Comparison of ENCODE assay signal across 10 mouse cellular contexts in genomic region chr11:98766346-98766745, GRCm38 (mm10). TPM values are rescaled to one million over a fixed set of nuclear protein-coding genes. Genes with fewer than 3 reads are reported as not detected.
DNase-seq lines count a peak whose midpoint lies in the region; ATAC-seq and TF ChIP-seq lines count a peak whose summit lies in the region.
"Had no signal": no experiment of that assay in that cellular context is flagged by ENCODE, and none has a peak within 500 bp of the region (broad histone marks: within the 10 kb centered on the region; RNA-seq: fewer than 3 reads in every experiment).

No protein-coding gene starts in this region.

- H3K36me3 ChIP-seq in heart, embryonic 10.5 days: peaks cover 66% of the 10 kb centered on the region
- peaks cover 75% of the 10 kb centered on the region for H3K36me3 ChIP-seq in forebrain, embryonic 10.5 days (replicated peaks)
- peaks cover 68% of the 10 kb centered on the region for H3K36me3 ChIP-seq in heart, embryonic 12.5 days
- peaks cover 57% of the 10 kb centered on the region for H3K36me3 ChIP-seq in liver, embryonic 15.5 days (replicated peaks)
- H3K36me3 ChIP-seq in thymus, adult 2 months (ENCODE audit: control insufficient read depth, insufficient read depth, low read length): no peaks in the 10 kb centered on the region

- peak overlapping the region; percentile 91 for H3K27ac ChIP-seq in heart, embryonic 10.5 days
- H3K27ac ChIP-seq in forebrain, embryonic 10.5 days: peak overlapping the region; percentile 80
- peak overlapping the region; percentile 80 for H3K27ac ChIP-seq in heart, embryonic 12.5 days (ENCODE audit: poor library complexity, severe bottlenecking)
- H3K27ac ChIP-seq in liver, embryonic 15.5 days (replicated peaks): 0 out of 2 replicates have a peak overlapping the region, but pooled peaks have one; percentile 92
- H3K27ac ChIP-seq in thymus, adult 2 months (ENCODE audit: control insufficient read depth, insufficient read depth, low read length): no peak overlapping the region

- no peaks in the 10 kb centered on the region for H3K9me3 ChIP-seq in heart, embryonic 10.5 days
- H3K9me3 ChIP-seq in forebrain, embryonic 10.5 days: no peaks in the 10 kb centered on the region
- no peaks in the 10 kb centered on the region for H3K9me3 ChIP-seq in heart, embryonic 12.5 days (replicated peaks)
- no peaks in the 10 kb centered on the region for H3K9me3 ChIP-seq in liver, embryonic 15.5 days (replicated peaks)
- H3K9me3 ChIP-seq: embryonic facial prominence, embryonic 15.5 days had no signal

- TF ChIP-seq CTCF in thymus, adult 2 months (IDR thresholded peaks at IDR 0.05; ENCODE audit: borderline replicate concordance, control insufficient read depth, extremely low read depth, insufficient read depth, low read length, poor library complexity): no peak

- 43% methylated on average over 2 of the region's 2 CpGs for WGBS in heart, embryonic 10.5 days
- 53% methylated on average over 2 of the region's 2 CpGs for WGBS in forebrain, embryonic 10.5 days
- 37% methylated on average over 2 of the region's 2 CpGs for WGBS in heart, embryonic 12.5 days
- 42% methylated on average over 2 of the region's 2 CpGs for WGBS in liver, embryonic 15.5 days (ENCODE audit: insufficient replicate concordance)
- WGBS in thymus, adult 2 months: 47% methylated on average over 1 of the region's 2 CpGs

- H3K4me1 ChIP-seq in heart, embryonic 10.5 days: peaks cover 68% of the 10 kb centered on the region
- peaks cover 51% of the 10 kb centered on the region for H3K4me1 ChIP-seq in forebrain, embryonic 10.5 days
- peaks cover 73% of the 10 kb centered on the region for H3K4me1 ChIP-seq in heart, embryonic 12.5 days (replicated peaks)
- peaks cover 87% of the 10 kb centered on the region for H3K4me1 ChIP-seq in liver, embryonic 15.5 days (replicated peaks)
- H3K4me1 ChIP-seq in thymus, adult 2 months (replicated peaks; ENCODE audit: control insufficient read depth, insufficient read depth, low read length): peaks cover 28% of the 10 kb centered on the region

- DNase-seq in heart, embryonic 10.5 days (ENCODE audit: low spot score): no peak
- no peak for DNase-seq in heart, postnatal 14 days
- no peak for DNase-seq in forebrain, embryonic 10.5 days (ENCODE audit: extremely low spot score, low spot score)
- DNase-seq in thymus, adult 2 months: no peak
- no peak for DNase-seq in spleen, postnatal 36 days (ENCODE audit: low spot score in 2 of 2)

- peak overlapping the region; percentile 35; the same call in 1 of the 2 replicates for H3K4me2 ChIP-seq in heart, embryonic 12.5 days
- no peak overlapping the region for H3K4me2 ChIP-seq in liver, embryonic 15.5 days
- H3K4me2 ChIP-seq: embryonic facial prominence, embryonic 15.5 days had no signal

- no peaks in the 10 kb centered on the region for H3K27me3 ChIP-seq in heart, embryonic 10.5 days (ENCODE audit: insufficient read depth, poor library complexity, severe bottlenecking)
- H3K27me3 ChIP-seq in forebrain, embryonic 10.5 days (ENCODE audit: poor library complexity, severe bottlenecking): no peaks in the 10 kb centered on the region
- no peaks in the 10 kb centered on the region for H3K27me3 ChIP-seq in heart, embryonic 12.5 days (replicated peaks)
- no peaks in the 10 kb centered on the region for H3K27me3 ChIP-seq in liver, embryonic 15.5 days
- H3K27me3 ChIP-seq in thymus, adult 2 months (ENCODE audit: control insufficient read depth, insufficient read depth, low read length): no peaks in the 10 kb centered on the region
- H3K27me3 ChIP-seq: embryonic facial prominence, embryonic 15.5 days had no signal

- no peak for TF ChIP-seq POLR2A in thymus, adult 2 months (IDR thresholded peaks at IDR 0.05; ENCODE audit: control insufficient read depth, extremely low read depth, insufficient read depth, low read length, poor library complexity)

- H3K9ac ChIP-seq in heart, embryonic 12.5 days: 0 out of 2 replicates have a peak overlapping the region, but pooled peaks have one; percentile 60
- no peak overlapping the region for H3K9ac ChIP-seq in liver, embryonic 15.5 days
- H3K9ac ChIP-seq: embryonic facial prominence, embryonic 15.5 days had no signal

- intact Hi-C loops in heart, postnatal 14 days (cut with DNase I): no loop called here

- ATAC-seq in heart, embryonic 12.5 days (ENCODE audit: insufficient number of reproducible peaks, low FRiP score): no peak
- no peak for ATAC-seq in liver, embryonic 15.5 days (ENCODE audit: insufficient read depth)
- ATAC-seq: activated CD4-positive, CD25-positive, alpha-beta regulatory T cell, adult 4 months had no signal

- H3K4me3 ChIP-seq in heart, embryonic 10.5 days: 0 out of 2 replicates have a peak overlapping the region, but pooled peaks have one; percentile 57
- peak overlapping the region; percentile 42; the same call in 1 of the 2 replicates for H3K4me3 ChIP-seq in forebrain, embryonic 10.5 days
- no peak overlapping the region for H3K4me3 ChIP-seq in heart, embryonic 12.5 days
- no peak overlapping the region for H3K4me3 ChIP-seq in liver, embryonic 15.5 days (replicated peaks)
- H3K4me3 ChIP-seq in thymus, adult 2 months (ENCODE audit: control insufficient read depth, insufficient read depth, low read length): no peak overlapping the region
- H3K4me3 ChIP-seq: embryonic facial prominence, embryonic 15.5 days; left cerebral cortex, adult 2 months had no signal

RNA-seq across cellular contexts. Expression of gene Nr1d1, which starts 8.8 kb away (rescaled TPM):
- polyA plus RNA-seq in heart, embryonic 10.5 days (2016; fragmentation: Nextera tagmentation; extraction: Ambion mirVana): 3.6 and 5.9 TPM in 2 replicates
- total RNA-seq in heart, postnatal 14 days (2021): 10 to 100 TPM; 20.7 to 31.5 TPM
- polyA plus RNA-seq in forebrain, embryonic 10.5 days (2016; fragmentation: Nextera tagmentation; extraction: Ambion mirVana): 1.5 TPM in 2 replicates
- 6.4 TPM in 2 replicates for polyA plus RNA-seq in heart, embryonic 12.5 days (2016; fragmentation: Nextera tagmentation; extraction: Ambion mirVana)
- 0.63 and 0.85 TPM in 2 replicates for polyA plus RNA-seq in liver, embryonic 15.5 days (2015; fragmentation: Nextera tagmentation; extraction: Ambion mirVana)
- polyA plus RNA-seq in thymus, adult 2 months (2012; rRNA removed): 34.4 and 37.7 TPM in 2 replicates

RNA-seq across cellular contexts. Expression of gene Thra, which starts 25.9 kb away (rescaled TPM):
- 19.2 and 23.2 TPM in 2 replicates for polyA plus RNA-seq in heart, embryonic 10.5 days (2016; fragmentation: Nextera tagmentation; extraction: Ambion mirVana)
- 100 to 1,000 TPM; 123 to 130 TPM for total RNA-seq in heart, postnatal 14 days (2021)
- polyA plus RNA-seq in forebrain, embryonic 10.5 days (2016; fragmentation: Nextera tagmentation; extraction: Ambion mirVana): 9.5 and 10.9 TPM in 2 replicates
- polyA plus RNA-seq in heart, embryonic 12.5 days (2016; fragmentation: Nextera tagmentation; extraction: Ambion mirVana): 27.0 and 29.8 TPM in 2 replicates
- polyA plus RNA-seq in liver, embryonic 15.5 days (2015; fragmentation: Nextera tagmentation; extraction: Ambion mirVana): 7.2 and 7.6 TPM in 2 replicates
- 36.8 and 41.5 TPM in 2 replicates for polyA plus RNA-seq in thymus, adult 2 months (2012; rRNA removed)

RNA-seq across cellular contexts. Expression of gene Msl1, which starts 29.0 kb away (rescaled TPM):
- polyA plus RNA-seq in heart, embryonic 10.5 days (2016; fragmentation: Nextera tagmentation; extraction: Ambion mirVana): 14.0 and 21.6 TPM in 2 replicates
- 10 to 100 TPM; 71.2 to 71.8 TPM for total RNA-seq in heart, postnatal 14 days (2021)
- 22.9 and 24.1 TPM in 2 replicates for polyA plus RNA-seq in forebrain, embryonic 10.5 days (2016; fragmentation: Nextera tagmentation; extraction: Ambion mirVana)
- 20.3 and 21.4 TPM in 2 replicates for polyA plus RNA-seq in heart, embryonic 12.5 days (2016; fragmentation: Nextera tagmentation; extraction: Ambion mirVana)
- 5.2 and 5.8 TPM in 2 replicates for polyA plus RNA-seq in liver, embryonic 15.5 days (2015; fragmentation: Nextera tagmentation; extraction: Ambion mirVana)
- 50.3 and 66.0 TPM in 2 replicates for polyA plus RNA-seq in thymus, adult 2 months (2012; rRNA removed)

RNA-seq across cellular contexts. Expression of gene Med24, which starts 37.1 kb away (rescaled TPM):
- 54.6 and 56.5 TPM in 2 replicates for polyA plus RNA-seq in heart, embryonic 10.5 days (2016; fragmentation: Nextera tagmentation; extraction: Ambion mirVana)
- total RNA-seq in heart, postnatal 14 days (2021): 10 to 100 TPM; 49.5 to 49.8 TPM
- 69.7 and 77.3 TPM in 2 replicates for polyA plus RNA-seq in forebrain, embryonic 10.5 days (2016; fragmentation: Nextera tagmentation; extraction: Ambion mirVana)
- polyA plus RNA-seq in heart, embryonic 12.5 days (2016; fragmentation: Nextera tagmentation; extraction: Ambion mirVana): 45.9 and 48.1 TPM in 2 replicates
- polyA plus RNA-seq in liver, embryonic 15.5 days (2015; fragmentation: Nextera tagmentation; extraction: Ambion mirVana): 24.2 and 27.7 TPM in 2 replicates
- polyA plus RNA-seq in thymus, adult 2 months (2012; rRNA removed): 179 and 196 TPM in 2 replicates

RNA-seq across cellular contexts. Expression of gene Casc3, which starts 38.4 kb away (rescaled TPM):
- polyA plus RNA-seq in heart, embryonic 10.5 days (2016; fragmentation: Nextera tagmentation; extraction: Ambion mirVana): 29.5 and 37.2 TPM in 2 replicates
- total RNA-seq in heart, postnatal 14 days (2021): 10 to 100 TPM; 23.6 to 25.0 TPM
- polyA plus RNA-seq in forebrain, embryonic 10.5 days (2016; fragmentation: Nextera tagmentation; extraction: Ambion mirVana): 45.7 and 49.7 TPM in 2 replicates
- polyA plus RNA-seq in heart, embryonic 12.5 days (2016; fragmentation: Nextera tagmentation; extraction: Ambion mirVana): 31.8 and 33.3 TPM in 2 replicates
- polyA plus RNA-seq in liver, embryonic 15.5 days (2015; fragmentation: Nextera tagmentation; extraction: Ambion mirVana): 14.4 and 16.2 TPM in 2 replicates
- polyA plus RNA-seq in thymus, adult 2 months (2012; rRNA removed): 66.5 and 72.2 TPM in 2 replicates

Comparison
In these comparisons a context has a peak if more than half of its experiments do, and no peak if none do; other contexts are left out.
1. H3K4me3 ChIP-seq: peak in heart, embryonic 10.5 days (single experiment) and forebrain, embryonic 10.5 days (single experiment); none in heart, embryonic 12.5 days (single experiment), liver, embryonic 15.5 days (single experiment) and thymus, adult 2 months (single experiment).